8 mouse cellular contexts compared by ENCODE assay signal in genomic region chr1:127442880-127443877, GRCm38 (mm10).
DNase-seq lines count a peak whose midpoint lies in the region; ATAC-seq and TF ChIP-seq lines count a peak whose summit lies in the region.

No protein-coding gene starts in this region.

- no peak for DNase-seq in hindbrain, embryonic 11.5 days (ENCODE audit: low spot score)
- DNase-seq in hindbrain, postnatal 0 days (ENCODE audit: low spot score) = no peak
- DNase-seq in embryo, embryonic 11 days = peak; percentile 72
- DNase-seq in spleen, postnatal 14 days (ENCODE audit: low spot score in 2 of 2) = no peak
- no peak for DNase-seq in layer of hippocampus, adult 11-12 months (ENCODE audit: low spot score)
- no peak for DNase-seq in layer of hippocampus, postnatal 36 days

- no peaks in the 10 kb centered on the region for H3K9me3 ChIP-seq in hindbrain, embryonic 11.5 days (ENCODE audit: control insufficient read depth, low read length)
- H3K9me3 ChIP-seq in hindbrain, postnatal 0 days (ENCODE audit: low read length) = no peaks in the 10 kb centered on the region
- no peaks in the 10 kb centered on the region for H3K9me3 ChIP-seq in heart, embryonic 13.5 days
- H3K9me3 ChIP-seq in neural tube, embryonic 12.5 days = no peaks in the 10 kb centered on the region

- no peak overlapping the region for H3K27ac ChIP-seq in hindbrain, embryonic 11.5 days (ENCODE audit: low read depth, low read length)
- H3K27ac ChIP-seq in hindbrain, postnatal 0 days = no peak overlapping the region
- no peak overlapping the region for H3K27ac ChIP-seq in heart, embryonic 13.5 days (replicated peaks)
- no peak overlapping the region for H3K27ac ChIP-seq in neural tube, embryonic 12.5 days

- no peak overlapping the region for H3K4me3 ChIP-seq in hindbrain, embryonic 11.5 days (ENCODE audit: low read depth, low read length)
- H3K4me3 ChIP-seq in hindbrain, postnatal 0 days (ENCODE audit: low read length) = no peak overlapping the region
- no peak overlapping the region for H3K4me3 ChIP-seq in heart, embryonic 13.5 days
- no peak overlapping the region for H3K4me3 ChIP-seq in neural tube, embryonic 12.5 days

- 28% methylated on average over 14 of the region's 14 CpGs for WGBS in hindbrain, embryonic 11.5 days
- 37% methylated on average over 14 of the region's 14 CpGs for WGBS in hindbrain, postnatal 0 days
- 24% methylated on average over 14 of the region's 14 CpGs for WGBS in heart, embryonic 13.5 days
- 27% methylated on average over 14 of the region's 14 CpGs for WGBS in neural tube, embryonic 12.5 days

- H3K27me3 ChIP-seq in hindbrain, embryonic 11.5 days (ENCODE audit: control insufficient read depth, insufficient read depth, low read length) = no peaks in the 10 kb centered on the region
- H3K27me3 ChIP-seq in hindbrain, postnatal 0 days (ENCODE audit: insufficient read depth, low read length) = no peaks in the 10 kb centered on the region
- no peaks in the 10 kb centered on the region for H3K27me3 ChIP-seq in heart, embryonic 13.5 days (replicated peaks)
- no peaks in the 10 kb centered on the region for H3K27me3 ChIP-seq in neural tube, embryonic 12.5 days (replicated peaks)

- no peaks in the 10 kb centered on the region for H3K36me3 ChIP-seq in hindbrain, embryonic 11.5 days (ENCODE audit: control insufficient read depth, insufficient read depth, low read length)
- H3K36me3 ChIP-seq in hindbrain, postnatal 0 days (ENCODE audit: insufficient read depth, low read length) = peaks cover 5% of the 10 kb centered on the region; the same call in 1 of the 2 replicates
- H3K36me3 ChIP-seq in heart, embryonic 13.5 days = peaks cover 17% of the 10 kb centered on the region
- no peaks in the 10 kb centered on the region for H3K36me3 ChIP-seq in neural tube, embryonic 12.5 days

- ATAC-seq in hindbrain, embryonic 11.5 days (ENCODE audit: low FRiP score) = peak; percentile 53
- ATAC-seq in hindbrain, postnatal 0 days = no peak; the same call in 1 of the 2 replicates
- ATAC-seq in heart, embryonic 13.5 days (ENCODE audit: extremely low read depth, insufficient number of reproducible peaks, low FRiP score, low TSS enrichment) = no peak
- ATAC-seq in neural tube, embryonic 12.5 days (ENCODE audit: low FRiP score, low read depth) = 0 out of 2 replicates have a peak, but pooled peaks have one; percentile 22

- H3K4me2 ChIP-seq in hindbrain, embryonic 11.5 days (replicated peaks; ENCODE audit: low read depth, low read length) = no peak overlapping the region
- no peak overlapping the region for H3K4me2 ChIP-seq in hindbrain, postnatal 0 days (ENCODE audit: low read depth, low read length)
- peak overlapping the region; percentile 35; the same call in 1 of the 2 replicates for H3K4me2 ChIP-seq in heart, embryonic 13.5 days
- H3K4me2 ChIP-seq in neural tube, embryonic 12.5 days (replicated peaks) = no peak overlapping the region

- TF ChIP-seq CTCF in hindbrain, postnatal 0 days (IDR thresholded peaks at IDR 0.05; ENCODE audit: low read depth) = no peak

- no peaks in the 10 kb centered on the region for H3K4me1 ChIP-seq in hindbrain, embryonic 11.5 days (replicated peaks; ENCODE audit: control insufficient read depth, insufficient read depth, low read length)
- H3K4me1 ChIP-seq in hindbrain, postnatal 0 days (ENCODE audit: insufficient read depth, low read length) = no peaks in the 10 kb centered on the region
- peaks cover 40% of the 10 kb centered on the region for H3K4me1 ChIP-seq in heart, embryonic 13.5 days
- peaks cover 18% of the 10 kb centered on the region for H3K4me1 ChIP-seq in neural tube, embryonic 12.5 days

- H3K9ac ChIP-seq in hindbrain, embryonic 11.5 days (ENCODE audit: low read depth, low read length) = no peak overlapping the region
- no peak overlapping the region for H3K9ac ChIP-seq in hindbrain, postnatal 0 days (replicated peaks; ENCODE audit: low read length)
- peak overlapping the region; percentile 50 for H3K9ac ChIP-seq in heart, embryonic 13.5 days
- no peak overlapping the region for H3K9ac ChIP-seq in neural tube, embryonic 12.5 days

Comparison
In these comparisons a context has a peak if more than half of its experiments do, and no peak if none do; other contexts are left out.
1. ATAC-seq: peak in hindbrain, embryonic 11.5 days (single experiment) and neural tube, embryonic 12.5 days (single experiment); none in hindbrain, postnatal 0 days (single experiment) and heart, embryonic 13.5 days (single experiment).